Mouse (Mus musculus) liver, adult 2 months (tissue): ENCODE data around the gene Plekhd1.

Experiments
- CTCF ChIP-seq: fragments of 200-500 bp; IDR thresholded peaks from 2 replicates; pipeline ENCODE4 v1.5.1; 2011; ENCODE audit warnings: low read depth, low read length, control low read depth
- POLR2A ChIP-seq: fragments of 200-500 bp; IDR thresholded peaks from 2 replicates; pipeline ENCODE4 v1.6.1; 2011; ENCODE audit warnings: low read length, control low read depth; ENCODE audit not compliant: insufficient read depth; ENCODE audit errors: extremely low read depth

- TF ChIP-seq CTCF, result no peak
- TF ChIP-seq POLR2A, result no peak
Observed at GRCm38 (mm10) chr12:80701332-80701731, 8.9 kb downstream of the Plekhd1 start.
